Mouse (Mus musculus) kidney, adult 2 months (tissue): Measurements from ENCODE around the gene Ghitm.

Experiments
- CTCF ChIP-seq: fragments of 200-500 bp; conservative IDR thresholded peaks from 2 replicates; pipeline ENCODE4 v1.5.1; 2011; ENCODE audit warnings: low read depth, mild to moderate bottlenecking, control low read depth, low read length, moderate library complexity, mixed read lengths; ENCODE audit not compliant: insufficient read depth, insufficient read length
- POLR2A ChIP-seq: fragments of 200-500 bp; IDR thresholded peaks from one replicate; pipeline ENCODE4 v1.6.1; 2011; ENCODE audit warnings: low read depth, low read length, control low read depth

- TF ChIP-seq CTCF (no peak), POLR2A (no peak)
Observed at GRCm38 (mm10) chr14:37083755-37084154, 51.3 kb downstream of the Ghitm start.
